Mouse (Mus musculus): ENCODE results near the gene Slc10a3. TPM values are rescaled to one million over a fixed set of nuclear protein-coding genes. Genes with fewer than 3 reads are reported as not detected.

Slc10a3 gene
- 28.8 and 36.6 TPM in 2 replicates for polyA plus RNA-seq (2012; rRNA removed)

DNA sequence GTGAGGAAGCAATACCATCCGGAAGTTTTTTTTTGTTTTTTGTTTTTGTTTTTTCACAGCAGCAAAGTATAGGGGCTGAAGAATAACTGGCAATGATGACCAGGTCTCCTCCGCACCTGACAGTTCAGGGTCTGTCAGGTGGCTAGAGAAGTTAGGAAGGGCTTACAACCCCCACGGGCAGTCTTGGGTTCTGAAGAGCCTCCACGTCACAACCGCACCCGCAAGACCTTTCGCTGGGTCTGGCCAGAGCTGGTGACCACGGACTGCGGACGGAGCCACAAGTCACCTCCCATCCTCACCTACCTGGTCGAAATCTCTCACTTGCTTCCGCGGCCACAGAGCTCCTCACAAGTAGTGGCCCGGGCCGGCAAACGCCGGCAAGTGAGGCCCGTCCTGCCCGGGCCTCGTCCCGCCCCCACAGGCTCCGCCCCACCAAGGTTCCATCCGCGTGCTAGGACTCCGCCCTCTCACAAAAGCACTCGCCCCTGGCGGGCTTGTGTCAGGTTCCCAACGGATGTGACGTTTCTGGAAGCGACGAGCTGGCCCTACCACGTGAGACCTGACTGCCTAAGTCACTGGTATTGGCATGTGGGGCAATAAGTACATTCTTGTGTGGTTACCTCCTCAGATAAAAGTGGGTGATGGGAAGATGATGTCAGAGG is at the start of gene Slc10a3, which contains the start of gene Ubl4a:
Gene Slc10a3 (minus strand): TSS at position 462 of the 662 bp plus-strand sequence.
Gene Ubl4a (minus strand): TSS at position 331 of the 662 bp plus-strand sequence.

DNA sequence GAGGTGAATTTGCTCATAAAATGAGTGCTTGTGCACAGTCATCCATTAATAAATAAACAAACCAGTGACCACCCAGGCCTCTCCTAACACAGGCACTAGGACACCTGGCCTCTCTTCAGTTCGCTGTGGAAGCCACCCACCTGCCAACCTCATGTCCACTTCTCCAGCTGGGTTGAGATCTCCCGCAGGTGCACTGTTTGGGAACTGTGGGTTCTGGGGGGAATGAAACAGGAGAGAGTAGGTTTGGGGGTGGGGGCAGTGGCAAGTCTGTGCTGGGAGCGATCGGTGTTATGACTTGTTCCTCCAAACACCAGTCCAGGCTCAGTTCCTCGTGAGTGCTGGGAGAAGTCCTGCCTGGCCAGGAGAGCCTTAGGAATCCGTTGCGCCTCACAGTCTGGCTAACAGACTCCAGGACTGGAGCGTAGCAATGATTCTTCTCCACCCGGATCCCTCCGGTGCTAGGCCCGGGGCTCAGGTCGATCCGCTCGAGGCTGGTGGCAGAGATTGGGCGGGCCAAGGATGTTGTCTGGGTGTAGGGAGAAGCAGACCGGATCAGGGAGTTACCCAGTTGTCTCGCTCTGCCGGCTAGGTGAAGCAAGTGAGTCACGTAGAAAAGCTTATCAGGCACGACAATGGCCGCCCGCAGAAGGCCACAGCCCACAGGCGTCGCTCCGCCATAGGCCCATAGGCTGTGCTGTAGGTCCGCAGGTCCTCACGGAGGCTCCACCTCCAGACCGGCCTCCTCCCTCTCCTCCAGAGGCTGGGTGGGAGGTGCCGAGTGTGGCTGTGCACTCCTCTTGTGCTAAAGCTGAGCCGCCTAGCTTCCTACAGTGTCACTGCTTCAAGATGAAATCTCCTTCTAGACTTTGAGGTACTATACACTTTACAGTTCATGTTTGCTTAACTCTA is 19.6 kb upstream of the Slc10a3 start, which contains the start of the genes Fam3a and Ikbkg:
Gene Fam3a (minus strand): TSS at position 738 of the 909 bp plus-strand sequence.
Gene Ikbkg (plus strand): TSS at position 756 of the 909 bp plus-strand sequence.

DNA sequence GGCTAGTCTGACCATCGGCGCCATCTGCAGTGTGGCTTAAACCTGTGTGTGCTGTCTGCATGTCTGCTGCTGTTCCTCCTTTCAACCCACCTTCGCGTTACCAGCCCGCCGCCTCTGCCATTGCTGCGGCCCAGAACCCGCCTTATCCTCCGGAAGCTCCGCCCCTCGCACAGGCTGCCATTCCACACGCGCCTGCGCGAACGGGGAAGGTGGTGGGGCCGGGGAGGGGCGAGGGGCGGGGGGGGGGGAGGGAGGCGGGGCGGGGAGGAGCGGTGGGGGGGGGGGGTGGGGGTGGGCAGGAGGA is 19.7 kb downstream of the Slc10a3 start, which contains the start of gene Lage3:
Gene Lage3 (minus strand): TSS at position 152 of the 304 bp plus-strand sequence.

DNA sequence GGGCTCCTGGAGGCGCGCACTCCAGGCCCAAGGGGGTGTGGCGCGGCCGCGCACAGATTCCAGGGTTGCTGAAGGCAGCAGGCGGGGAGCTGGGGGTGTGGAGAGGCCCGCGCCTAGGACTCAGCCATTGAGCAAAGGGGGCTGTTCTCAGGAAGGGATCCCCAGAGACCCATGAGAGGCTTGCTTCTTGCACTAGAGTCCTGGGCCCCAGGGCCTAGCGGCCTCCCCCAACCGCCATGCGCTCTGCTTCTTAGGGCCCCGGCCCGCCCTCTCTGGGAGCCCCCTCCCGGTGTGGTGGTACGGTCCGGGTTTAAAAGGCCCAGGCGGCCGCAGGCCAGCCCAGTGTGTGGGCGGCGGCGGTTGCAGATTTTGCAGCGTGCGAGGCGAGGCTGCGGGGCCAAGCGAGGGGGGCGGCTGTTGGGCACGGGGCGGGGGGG is 44.4 kb downstream of the Slc10a3 start, which contains the start of gene Plxna3:
Gene Plxna3 (plus strand): TSS at position 342 of the 437 bp plus-strand sequence.

Other genes starting within 250 kb of the Slc10a3 start
- gene Opn1mw, start 245.9 kb downstream of the Slc10a3 start, polyA plus RNA-seq (2012; rRNA removed): not detected in 2 replicates
- 6.5 and 6.8 TPM in 2 replicates for gene Mecp2, start 238.0 kb downstream of the Slc10a3 start, polyA plus RNA-seq (2012; rRNA removed)
- gene Tex28, start 205.5 kb downstream of the Slc10a3 start, polyA plus RNA-seq (2012; rRNA removed): not detected in 2 replicates
- not detected in 2 replicates for gene Tktl1, start 196.1 kb downstream of the Slc10a3 start, polyA plus RNA-seq (2012; rRNA removed)
- gene Flna, start 123.5 kb downstream of the Slc10a3 start, polyA plus RNA-seq (2012; rRNA removed): 1,320 and 1,493 TPM in 2 replicates
- gene Emd, start 118.7 kb downstream of the Slc10a3 start, polyA plus RNA-seq (2012; rRNA removed): 98.6 and 99.3 TPM in 2 replicates
- gene Rpl10, start 102.5 kb downstream of the Slc10a3 start, polyA plus RNA-seq (2012; rRNA removed): 2,034 and 2,389 TPM in 2 replicates
- gene Taz, start 91.4 kb downstream of the Slc10a3 start, polyA plus RNA-seq (2012; rRNA removed): 142 and 175 TPM in 2 replicates
- 12.3 and 16.7 TPM in 2 replicates for gene Dnase1l1, start 91.0 kb downstream of the Slc10a3 start, polyA plus RNA-seq (2012; rRNA removed)
- 496 and 534 TPM in 2 replicates for gene Atp6ap1, start 76.3 kb downstream of the Slc10a3 start, polyA plus RNA-seq (2012; rRNA removed)
- gene Gdi1, start 68.4 kb downstream of the Slc10a3 start, polyA plus RNA-seq (2012; rRNA removed): 168 and 233 TPM in 2 replicates
- gene Fam50a, start 60.3 kb downstream of the Slc10a3 start, polyA plus RNA-seq (2012; rRNA removed): 21.1 and 32.9 TPM in 2 replicates
- gene Plxna3, start 44.3 kb downstream of the Slc10a3 start, polyA plus RNA-seq (2012; rRNA removed): 52.6 and 54.4 TPM in 2 replicates
- 35.4 and 57.3 TPM in 2 replicates for gene Lage3, start 19.7 kb downstream of the Slc10a3 start, polyA plus RNA-seq (2012; rRNA removed)
- gene Ubl4a, start 131 bp downstream of the Slc10a3 start, polyA plus RNA-seq (2012; rRNA removed): 41.1 and 49.1 TPM in 2 replicates
- gene Fam3a, start 19.9 kb upstream of the Slc10a3 start, polyA plus RNA-seq (2012; rRNA removed): 44.5 and 55.3 TPM in 2 replicates
- gene Ikbkg, start 19.9 kb upstream of the Slc10a3 start, polyA plus RNA-seq (2012; rRNA removed): 19.2 and 26.4 TPM in 2 replicates
- 55.0 and 66.7 TPM in 2 replicates for gene G6pdx, start 55.8 kb upstream of the Slc10a3 start, polyA plus RNA-seq (2012; rRNA removed)
- gene Gm6880, start 108.0 kb upstream of the Slc10a3 start, polyA plus RNA-seq (2012; rRNA removed): not detected in 2 replicates
- gene Olfr1326-ps1, start 201.5 kb upstream of the Slc10a3 start, polyA plus RNA-seq (2012; rRNA removed): not detected in 2 replicates
- not detected in 2 replicates for gene Olfr1325, start 219.3 kb upstream of the Slc10a3 start, polyA plus RNA-seq (2012; rRNA removed)

Data from ovary, adult 2 months (tissue).